8 mouse cellular contexts compared by ENCODE assay signal in the genomic region with DNA sequence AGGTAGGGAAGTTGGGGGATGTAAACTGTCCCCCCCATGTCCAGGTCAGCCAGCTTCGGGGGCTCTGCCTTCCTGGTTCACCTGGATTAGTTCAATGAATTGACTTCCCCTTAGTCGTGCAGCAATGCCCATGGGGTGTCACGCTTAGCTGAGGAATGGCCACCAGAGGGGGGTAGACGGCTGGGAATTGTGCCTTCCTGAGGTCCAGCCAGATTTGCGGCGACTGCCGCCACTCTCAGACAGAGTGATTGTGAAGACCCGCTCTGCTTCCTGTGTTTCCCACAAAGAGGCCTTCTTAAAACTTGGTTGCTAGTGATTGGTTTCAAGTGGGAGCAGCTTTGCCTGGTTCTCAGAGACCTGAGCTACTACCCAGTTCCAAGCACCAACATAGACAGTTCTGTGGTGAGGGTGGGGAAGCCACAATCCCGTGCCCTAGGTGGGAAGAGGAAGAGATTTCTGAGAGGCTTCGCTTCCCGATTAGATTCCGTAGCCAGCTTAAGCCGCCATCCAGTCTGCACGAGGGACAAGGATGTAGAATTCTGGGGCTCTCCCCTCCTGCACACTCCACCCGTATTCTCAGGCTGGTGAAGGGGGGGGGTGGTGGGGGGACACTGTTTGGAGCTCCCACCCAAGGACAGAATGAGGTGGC. TPM values are rescaled to one million over a fixed set of nuclear protein-coding genes. Genes with fewer than 3 reads are reported as not detected.
A peak's percentile ranks its signal among the peaks of the same experiment; 100 is the strongest.
DNase-seq lines count a peak whose midpoint lies in the region; ATAC-seq and TF ChIP-seq lines count a peak whose summit lies in the region.

No protein-coding gene starts in this region.

- ATAC-seq in intestine, embryonic 15.5 days = peak; percentile 74
- ATAC-seq in midbrain, embryonic 14.5 days (ENCODE audit: low FRiP score, low TSS enrichment) = no peak; the same call in 1 of the 2 replicates

- H3K4me3 ChIP-seq in cortical plate, adult 2 months (ENCODE audit: insufficient read depth, low read length) = no peak overlapping the region
- no peak overlapping the region for H3K4me3 ChIP-seq in intestine, embryonic 15.5 days (replicated peaks)
- no peak overlapping the region for H3K4me3 ChIP-seq in midbrain, embryonic 14.5 days (replicated peaks; ENCODE audit: low read depth, low read length)

- H3K27ac ChIP-seq in cortical plate, adult 2 months (ENCODE audit: insufficient read depth, low read length) = no peak overlapping the region
- H3K27ac ChIP-seq in intestine, embryonic 15.5 days = no peak overlapping the region
- H3K27ac ChIP-seq in midbrain, embryonic 14.5 days (replicated peaks; ENCODE audit: low read depth, low read length) = no peak overlapping the region

- peak; percentile 16 for DNase-seq in cerebellum, adult 11 months
- DNase-seq in cerebellum, adult 9-11 months = no peak
- DNase-seq in gastrocnemius, postnatal 36 days = peak; percentile 35 to 41
- DNase-seq in left cerebral cortex, postnatal 4 days = peak; percentile 73
- peak; percentile 88 for DNase-seq in midbrain, embryonic 14.5 days
- DNase-seq in splenic B cell, adult 2 months (ENCODE audit: low read depth, low spot score) = peak; percentile 51

- no peak for TF ChIP-seq POLR2A in cortical plate, adult 2 months (IDR thresholded peaks at IDR 0.05; ENCODE audit: extremely low read depth, insufficient read depth, low read length)

- peak; percentile 66 for TF ChIP-seq CTCF in cortical plate, adult 2 months (IDR thresholded peaks at IDR 0.05; ENCODE audit: extremely low read depth, insufficient read depth, low read length)

- intact Hi-C loops in gastrocnemius, postnatal 36 days (cut with DNase I) = loop anchor here (2.0 kb wide), 1 partner anchor 87 kb away; no protein-coding TSS in a partner anchor
- intact Hi-C loops in left cerebral cortex, postnatal 4 days (cut with DNase I) = loop anchor here (5.0 kb wide), 1 partner anchor 92 kb away; no protein-coding TSS in a partner anchor

- peak overlapping the region; percentile 28; the same call in 1 of the 2 replicates for H3K9ac ChIP-seq in intestine, embryonic 15.5 days
- H3K9ac ChIP-seq in midbrain, embryonic 14.5 days (replicated peaks; ENCODE audit: low read length) = no peak overlapping the region

- no peaks in the 10 kb centered on the region for H3K4me1 ChIP-seq in cortical plate, adult 2 months (ENCODE audit: control insufficient read depth, insufficient read depth, low read length)
- peaks cover 2% of the 10 kb centered on the region for H3K4me1 ChIP-seq in intestine, embryonic 15.5 days (replicated peaks)
- no peaks in the 10 kb centered on the region for H3K4me1 ChIP-seq in midbrain, embryonic 14.5 days (ENCODE audit: control insufficient read depth, insufficient read depth, low read length)

- 2% methylated on average over 15 of the region's 15 CpGs for WGBS in intestine, embryonic 15.5 days
- 1% methylated on average over 15 of the region's 15 CpGs for WGBS in midbrain, embryonic 14.5 days

- no peaks in the 10 kb centered on the region for H3K9me3 ChIP-seq in intestine, embryonic 15.5 days
- H3K9me3 ChIP-seq in midbrain, embryonic 14.5 days (ENCODE audit: control insufficient read depth, low read length) = no peaks in the 10 kb centered on the region

- H3K36me3 ChIP-seq in intestine, embryonic 15.5 days = no peaks in the 10 kb centered on the region
- H3K36me3 ChIP-seq in midbrain, embryonic 14.5 days (ENCODE audit: control insufficient read depth, insufficient read depth, low read length) = no peaks in the 10 kb centered on the region
- no peaks in the 10 kb centered on the region for H3K36me3 ChIP-seq in splenic B cell, adult 2 months (ENCODE audit: control insufficient read depth, insufficient read depth, low read length, poor library complexity, severe bottlenecking)

- H3K4me2 ChIP-seq in intestine, embryonic 15.5 days (replicated peaks) = peak overlapping the region; percentile 52
- H3K4me2 ChIP-seq in midbrain, embryonic 14.5 days (ENCODE audit: low read length) = peak overlapping the region; percentile 26

- H3K27me3 ChIP-seq in intestine, embryonic 15.5 days (replicated peaks) = peaks cover 19% of the 10 kb centered on the region
- H3K27me3 ChIP-seq in midbrain, embryonic 14.5 days (ENCODE audit: control insufficient read depth, insufficient read depth, low read length) = peaks cover 17% of the 10 kb centered on the region
- peaks cover 2% of the 10 kb centered on the region; the same call in 1 of the 2 replicates for H3K27me3 ChIP-seq in splenic B cell, adult 2 months (ENCODE audit: control insufficient read depth, insufficient read depth, low read length, poor library complexity, severe bottlenecking)

RNA-seq across cellular contexts. Expression of a gene that starts 12.2 kb away (rescaled TPM):
- 0.15 and 0.27 TPM in 2 replicates for polyA plus RNA-seq in cortical plate, adult 2 months (2012; rRNA removed)
- not detected for total RNA-seq in gastrocnemius, postnatal 36 days (2021)
- polyA plus RNA-seq in intestine, embryonic 15.5 days (2015; fragmentation: Nextera tagmentation; extraction: Ambion mirVana) = 0.37 and 0.40 TPM in 2 replicates
- total RNA-seq in left cerebral cortex, postnatal 4 days (2021) = under 1 TPM; 0.28 to 0.32 TPM
- polyA plus RNA-seq in midbrain, embryonic 14.5 days (2014; fragmentation: Nextera tagmentation; extraction: Ambion mirVana) = not detected in 2 replicates

RNA-seq across cellular contexts. Expression of a gene that starts 34.0 kb away (rescaled TPM):
- polyA plus RNA-seq in cortical plate, adult 2 months (2012; rRNA removed) = not detected in 2 replicates
- not detected for total RNA-seq in gastrocnemius, postnatal 36 days (2021)
- polyA plus RNA-seq in intestine, embryonic 15.5 days (2015; fragmentation: Nextera tagmentation; extraction: Ambion mirVana) = not detected in 2 replicates
- not detected for total RNA-seq in left cerebral cortex, postnatal 4 days (2021)
- not detected in 2 replicates for polyA plus RNA-seq in midbrain, embryonic 14.5 days (2014; fragmentation: Nextera tagmentation; extraction: Ambion mirVana)

RNA-seq across cellular contexts. Expression of a gene that starts 48.4 kb away (rescaled TPM):
- not detected in 2 replicates for polyA plus RNA-seq in cortical plate, adult 2 months (2012; rRNA removed)
- not detected for total RNA-seq in gastrocnemius, postnatal 36 days (2021)
- 2.3 and 3.6 TPM in 2 replicates for polyA plus RNA-seq in intestine, embryonic 15.5 days (2015; fragmentation: Nextera tagmentation; extraction: Ambion mirVana)
- total RNA-seq in left cerebral cortex, postnatal 4 days (2021) = not detected
- not detected in 2 replicates for polyA plus RNA-seq in midbrain, embryonic 14.5 days (2014; fragmentation: Nextera tagmentation; extraction: Ambion mirVana)
